Mouse (Mus musculus): ENCODE measurements at regions not wholly inside any gene's neighbourhood (a gene's known extent, or its start where the extent isn't known, plus 50 kb on each side); places are given as distances from the start of the nearest gene placed in this dataset.

DNA sequence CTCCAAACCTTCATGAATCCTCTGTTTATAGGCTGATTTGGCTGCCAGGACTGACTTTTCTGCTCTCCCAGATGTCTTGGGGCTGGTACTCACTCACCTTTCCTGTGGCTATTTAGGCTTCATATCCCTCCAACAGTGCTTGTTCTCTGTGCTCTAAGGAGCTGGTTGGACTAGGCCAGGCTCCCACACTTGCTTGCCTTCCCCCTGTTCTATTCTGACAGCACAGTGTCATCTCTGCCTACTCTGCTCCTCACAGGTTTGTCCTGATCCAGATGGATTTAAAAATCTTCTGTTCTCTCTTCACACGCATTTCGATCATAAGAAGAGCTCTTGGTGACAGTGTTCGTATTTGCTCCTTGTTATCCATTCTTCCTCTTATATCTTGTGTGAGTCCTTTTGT, 134.7 kb upstream of the N4bp1 start:
- Histone ChIP-seq H3K4me3 (ENCODE audit: low read length) (no peak overlapping the region), H3K27me3 (ENCODE audit: control insufficient read depth, insufficient read depth, low read length) (no peaks in the 10 kb centered on the region), H3K4me1 (ENCODE audit: control insufficient read depth, insufficient read depth, low read length) (no peaks in the 10 kb centered on the region), H3K4me2 (ENCODE audit: low read depth, low read length) (no peak overlapping the region), H3K27ac (ENCODE audit: low read length) (no peak overlapping the region), H3K9ac (ENCODE audit: low read length) (no peak overlapping the region), H3K36me3 (ENCODE audit: control insufficient read depth, insufficient read depth) (no peaks in the 10 kb centered on the region), H3K9me3 (replicated peaks; ENCODE audit: control insufficient read depth, low read length) (no peaks in the 10 kb centered on the region)
- 91% methylated on average over 3 of the region's 3 CpGs for WGBS
- no peak for ATAC-seq (replicated peaks; ENCODE audit: extremely low read depth, insufficient read depth, low FRiP score)

DNA sequence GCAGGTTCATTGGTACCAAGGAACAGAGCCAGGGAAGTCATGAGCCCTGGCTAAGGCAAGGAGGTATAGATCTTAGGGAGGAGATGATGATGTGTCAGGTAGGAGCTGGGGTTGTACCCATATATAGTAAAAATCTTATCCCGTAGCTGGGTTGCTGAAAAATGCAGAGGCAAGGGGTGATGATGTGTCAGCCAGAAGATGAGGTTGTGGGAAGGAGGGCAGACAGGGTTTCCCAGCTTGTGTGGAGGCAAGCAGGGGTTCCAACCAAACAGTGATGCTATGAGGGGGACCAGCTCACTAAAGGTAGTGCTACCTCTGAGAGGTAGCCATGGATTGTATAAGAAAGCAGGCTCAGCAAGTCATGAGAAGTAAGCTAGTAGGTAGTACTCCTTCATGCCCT, 90.5 kb upstream of the N4bp1 start:
- no peak overlapping the region for H3K9ac ChIP-seq (ENCODE audit: low read length)
- ATAC-seq (replicated peaks; ENCODE audit: extremely low read depth, insufficient read depth, low FRiP score), result no peak
- 71% methylated on average over 1 of the region's 1 CpGs for WGBS
- H3K27ac ChIP-seq (ENCODE audit: low read length), result no peak overlapping the region
- H3K4me2 ChIP-seq (ENCODE audit: low read depth, low read length), result no peak overlapping the region
- H3K36me3 ChIP-seq (ENCODE audit: control insufficient read depth, insufficient read depth), result no peaks in the 10 kb centered on the region
- H3K9me3 ChIP-seq (replicated peaks; ENCODE audit: control insufficient read depth, low read length), result no peaks in the 10 kb centered on the region
- no peaks in the 10 kb centered on the region for H3K27me3 ChIP-seq (ENCODE audit: control insufficient read depth, insufficient read depth, low read length)
- no peaks in the 10 kb centered on the region for H3K4me1 ChIP-seq (ENCODE audit: control insufficient read depth, insufficient read depth, low read length)
- H3K4me3 ChIP-seq (ENCODE audit: low read length), result no peak overlapping the region

GRCm38 (mm10) chr8:86971736-86972135, 86.7 kb upstream of the N4bp1 start:
- H3K9me3 ChIP-seq (replicated peaks; ENCODE audit: control insufficient read depth, low read length), result peaks cover 5% of the 10 kb centered on the region; the same call in 1 of the 2 replicates
- ATAC-seq (replicated peaks; ENCODE audit: extremely low read depth, insufficient read depth, low FRiP score), result no peak
- H3K4me1 ChIP-seq (ENCODE audit: control insufficient read depth, insufficient read depth, low read length), result no peaks in the 10 kb centered on the region
- H3K4me3 ChIP-seq (ENCODE audit: low read length), result no peak overlapping the region
- 87% methylated on average over 3 of the region's 3 CpGs for WGBS
- no peaks in the 10 kb centered on the region for H3K36me3 ChIP-seq (ENCODE audit: control insufficient read depth, insufficient read depth)
- H3K4me2 ChIP-seq (ENCODE audit: low read depth, low read length), result no peak overlapping the region
- no peaks in the 10 kb centered on the region for H3K27me3 ChIP-seq (ENCODE audit: control insufficient read depth, insufficient read depth, low read length)
- H3K27ac ChIP-seq (ENCODE audit: low read length), result no peak overlapping the region
- no peak overlapping the region for H3K9ac ChIP-seq (ENCODE audit: low read length)

DNA sequence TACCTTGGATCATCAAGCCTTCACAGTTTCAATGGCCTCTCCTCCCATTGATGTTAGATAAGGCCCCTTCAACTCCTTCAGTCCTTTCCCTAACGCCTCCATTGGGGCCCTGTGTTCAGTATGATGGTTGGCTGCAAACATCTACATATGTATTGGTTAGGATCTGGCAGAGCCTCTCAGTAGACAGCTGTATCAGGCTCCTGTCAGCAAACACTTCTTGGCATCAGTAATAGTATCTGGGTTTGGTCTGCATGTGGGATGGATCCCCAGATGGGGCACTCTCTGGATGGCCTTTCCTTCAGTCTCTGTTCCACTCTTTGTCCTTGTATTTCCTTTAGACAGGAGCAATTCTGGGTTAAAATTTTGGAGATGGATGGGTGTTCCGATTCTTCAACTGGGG, 84.0 kb upstream of the N4bp1 start:
- no peak overlapping the region for H3K27ac ChIP-seq (ENCODE audit: low read length)
- H3K9ac ChIP-seq (ENCODE audit: low read length), result no peak overlapping the region
- H3K27me3 ChIP-seq (ENCODE audit: control insufficient read depth, insufficient read depth, low read length), result no peaks in the 10 kb centered on the region
- peaks cover 5% of the 10 kb centered on the region; the same call in 1 of the 2 replicates for H3K9me3 ChIP-seq (replicated peaks; ENCODE audit: control insufficient read depth, low read length)
- no peak overlapping the region for H3K4me2 ChIP-seq (ENCODE audit: low read depth, low read length)
- H3K4me1 ChIP-seq (ENCODE audit: control insufficient read depth, insufficient read depth, low read length), result no peaks in the 10 kb centered on the region
- no peak for ATAC-seq (replicated peaks; ENCODE audit: extremely low read depth, insufficient read depth, low FRiP score)
- 73% methylated on average over 2 of the region's 2 CpGs for WGBS
- no peaks in the 10 kb centered on the region for H3K36me3 ChIP-seq (ENCODE audit: control insufficient read depth, insufficient read depth)
- no peak overlapping the region for H3K4me3 ChIP-seq (ENCODE audit: low read length)

DNA sequence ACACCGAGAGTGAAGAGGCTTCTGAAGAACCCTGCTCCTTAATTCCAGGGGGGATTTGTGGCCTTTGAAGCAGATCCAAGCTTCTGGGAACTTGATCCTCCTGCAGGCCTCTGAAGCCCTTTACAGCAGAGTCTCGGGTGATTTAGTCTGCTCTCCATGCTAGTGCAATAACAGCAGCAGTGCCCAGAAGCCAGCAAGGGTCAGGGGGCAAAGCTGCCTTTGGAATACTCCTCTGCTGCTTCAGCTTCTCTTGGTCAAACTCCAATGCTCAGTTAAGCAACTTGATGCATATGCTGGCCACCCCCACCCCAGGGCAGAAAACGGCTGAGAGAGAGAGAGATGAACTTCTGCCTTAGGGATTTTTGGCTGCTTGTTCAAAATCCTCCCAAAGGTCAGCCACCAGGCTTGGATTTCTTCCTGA, 82.8 kb upstream of the N4bp1 start:
- peaks cover 5% of the 10 kb centered on the region; the same call in 1 of the 2 replicates for H3K9me3 ChIP-seq (replicated peaks; ENCODE audit: control insufficient read depth, low read length)
- no peaks in the 10 kb centered on the region for H3K4me1 ChIP-seq (ENCODE audit: control insufficient read depth, insufficient read depth, low read length)
- no peaks in the 10 kb centered on the region for H3K27me3 ChIP-seq (ENCODE audit: control insufficient read depth, insufficient read depth, low read length)
- 32% methylated on average over 3 of the region's 3 CpGs for WGBS
- no peak overlapping the region for H3K4me3 ChIP-seq (ENCODE audit: low read length)
- no peak overlapping the region for H3K9ac ChIP-seq (ENCODE audit: low read length)
- no peak for ATAC-seq (replicated peaks; ENCODE audit: extremely low read depth, insufficient read depth, low FRiP score)
- no peaks in the 10 kb centered on the region for H3K36me3 ChIP-seq (ENCODE audit: control insufficient read depth, insufficient read depth)
- no peak overlapping the region for H3K4me2 ChIP-seq (ENCODE audit: low read depth, low read length)
- H3K27ac ChIP-seq (ENCODE audit: low read length), result no peak overlapping the region

DNA sequence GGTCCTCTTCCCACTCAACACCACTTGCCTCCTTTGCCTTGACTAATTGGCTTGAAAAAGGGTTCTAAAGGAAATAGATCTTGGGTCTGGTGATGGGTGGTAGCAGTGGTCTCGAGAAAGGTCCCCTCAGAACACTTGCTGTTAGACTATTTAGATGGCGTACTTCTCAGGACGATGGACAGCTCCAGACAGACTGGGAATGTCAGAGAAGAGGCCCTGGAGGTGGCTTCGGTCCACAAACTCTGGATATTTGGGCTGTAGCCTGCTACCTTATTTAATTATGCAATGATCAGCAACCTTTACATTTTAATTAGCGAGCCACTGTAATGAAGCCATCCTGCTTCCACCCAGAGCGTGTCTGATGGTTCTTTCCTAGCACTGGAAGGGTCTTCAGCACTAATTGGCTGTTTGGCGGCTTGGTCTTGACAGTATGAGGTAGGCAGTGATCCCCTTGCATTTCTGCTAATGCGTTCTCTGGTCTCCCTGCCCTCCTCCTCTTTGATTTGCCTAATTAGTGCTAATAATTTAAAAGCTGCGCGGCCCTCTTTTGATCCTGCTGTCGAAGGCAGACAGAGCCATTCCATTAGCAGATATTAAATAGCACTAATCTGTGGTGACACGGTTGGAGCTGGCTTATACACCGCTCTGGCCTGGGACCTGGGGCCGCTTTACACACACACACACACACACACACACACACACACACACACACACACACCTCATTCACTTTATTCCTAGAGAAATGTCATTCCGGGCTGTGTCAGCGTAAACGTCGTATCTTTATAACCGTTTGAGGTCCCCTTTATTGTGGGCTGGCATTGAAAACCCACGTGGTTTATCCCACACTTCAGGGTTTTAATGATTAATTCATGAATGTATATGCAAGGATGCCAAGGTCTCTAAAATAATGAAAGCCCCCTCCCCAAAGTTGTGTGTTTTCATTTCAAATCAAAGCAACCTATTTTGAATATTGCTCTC, 76.4 kb upstream of the N4bp1 start:
- H3K4me1 ChIP-seq (ENCODE audit: control insufficient read depth, insufficient read depth, low read length), result no peaks in the 10 kb centered on the region
- H3K27ac ChIP-seq (ENCODE audit: low read length), result no peak overlapping the region
- no peaks in the 10 kb centered on the region for H3K9me3 ChIP-seq (replicated peaks; ENCODE audit: control insufficient read depth, low read length)
- no peak for ATAC-seq (replicated peaks; ENCODE audit: extremely low read depth, insufficient read depth, low FRiP score)
- WGBS, result 71% methylated on average over 20 of the region's 20 CpGs
- no peaks in the 10 kb centered on the region for H3K27me3 ChIP-seq (ENCODE audit: control insufficient read depth, insufficient read depth, low read length)
- no peak overlapping the region for H3K4me3 ChIP-seq (ENCODE audit: low read length)
- no peaks in the 10 kb centered on the region for H3K36me3 ChIP-seq (ENCODE audit: control insufficient read depth, insufficient read depth)
- no peak overlapping the region for H3K4me2 ChIP-seq (ENCODE audit: low read depth, low read length)
- H3K9ac ChIP-seq (ENCODE audit: low read length), result no peak overlapping the region
